Mouse (Mus musculus): ENCODE data around the gene Anapc7.

GRCm38 (mm10) chr5:122487825-122488224 is 66.3 kb downstream of the Anapc7 start:
- TF ChIP-seq CTCF (IDR thresholded peaks at IDR 0.05; ENCODE audit: borderline replicate concordance, insufficient read depth, low read depth, low read length) (no peak), POLR2A (IDR thresholded peaks at IDR 0.05; ENCODE audit: borderline replicate concordance, insufficient read depth, low read length) (no peak)

Data from cerebellum, adult 2 months (tissue).